Mouse (Mus musculus) midbrain, embryonic 16.5 days (tissue): Measurements from ENCODE around the gene Rnase12. TPM values are rescaled to one million over a fixed set of nuclear protein-coding genes. Genes with fewer than 3 reads are reported as not detected.
"Not testable (repeated sequence)": the region's sequence is repeated elsewhere in the genome, so short reads cannot be mapped to it uniquely, and the experiment has no call there.

ENCODE experiments used
- ATAC-seq: fragments of 200-750 bp; cut with Nextera tagmentation; 2 replicates; pipeline ENCODE4 v1.8.0; 2017; ENCODE audit warnings: moderate TSS enrichment
- H3K27ac ChIP-seq: fragments of 300-500 bp; sonication (generic); 2 replicates; pipeline ENCODE4 v1.5.1; 2014; ENCODE audit warnings: mild to moderate bottlenecking, low read length, mixed read lengths
- H3K27me3 ChIP-seq: fragments of 300-500 bp; sonication (generic); 2 replicates; pipeline ENCODE4 v1.6.1; 2014; ENCODE audit warnings: low read depth, low read length, mixed read lengths; ENCODE audit not compliant: control insufficient read depth, insufficient read depth
- H3K36me3 ChIP-seq: fragments of 300-500 bp; sonication (generic); 2 replicates; pipeline ENCODE4 v1.6.1; 2014; ENCODE audit warnings: mild to moderate bottlenecking, low read length, moderate library complexity, mixed read lengths; ENCODE audit not compliant: control insufficient read depth, insufficient read depth
- H3K4me1 ChIP-seq: fragments of 300-500 bp; sonication (generic); 2 replicates; pipeline ENCODE4 v1.6.1; 2014; ENCODE audit warnings: mild to moderate bottlenecking, low read length, mixed read lengths; ENCODE audit not compliant: control insufficient read depth, insufficient read depth
- H3K4me2 ChIP-seq: fragments of 300-500 bp; sonication (generic); 2 replicates; pipeline ENCODE4 v1.6.1; 2014; ENCODE audit warnings: mild to moderate bottlenecking, low read length, mixed read lengths
- H3K4me3 ChIP-seq: fragments of 300-500 bp; sonication (generic); 2 replicates; pipeline ENCODE4 v1.5.1; 2014; ENCODE audit warnings: low read depth, mild to moderate bottlenecking, low read length, moderate library complexity, mixed read lengths
- H3K9ac ChIP-seq: fragments of 300-500 bp; sonication (generic); 2 replicates; pipeline ENCODE4 v1.6.1; 2014; ENCODE audit warnings: low read depth, low read length, mixed read lengths
- H3K9me3 ChIP-seq: fragments of 300-500 bp; sonication (generic); replicated peaks from 2 replicates; pipeline ENCODE4 v1.6.1; 2014; ENCODE audit warnings: mild to moderate bottlenecking, low read length, mixed read lengths; ENCODE audit not compliant: control insufficient read depth, poor library complexity, severe bottlenecking
- WGBS: fragments of 180-500 bp; shearing (Covaris S2); extraction: QIAGEN DNeasy Blood & Tissue Kit; methylation state at CpG from one replicate; pipeline ENCODE4 v1.1.7; 2014; 5-methylcytosine and 5-hydroxymethylcytosine counted together
- polyA plus RNA-seq: library from polyadenylated mRNA; unstranded; fragments of >200 nt; fragmentation: Nextera tagmentation; extraction: Ambion mirVana; gene quantifications from 2 replicates; pipeline ENCODE4 v1.2.1, GENCODE M21; 2015

Gene Rnase12
- not detected in 2 replicates for polyA plus RNA-seq

GRCm38 (mm10) chr14:51057401-51057831 lies at the start of gene Rnase12:
Rnase12 (minus strand) TSS chr14:51057661.
- 71% methylated on average over 9 of the region's 9 CpGs for WGBS
- no peaks in the 10 kb centered on the region for H3K9me3 ChIP-seq

GRCm38 (mm10) chr14:51106449-51106967 lies 49.0 kb upstream of the Rnase12 start:
- Histone ChIP-seq H3K4me3 (no peak overlapping the region), H3K36me3 (no peaks in the 10 kb centered on the region), H3K4me2 (no peak overlapping the region), H3K9ac (no peak overlapping the region), H3K4me1 (no peaks in the 10 kb centered on the region), H3K27me3 (no peaks in the 10 kb centered on the region), H3K9me3 (no peaks in the 10 kb centered on the region), H3K27ac (no peak overlapping the region)
- no peak for ATAC-seq

More at GRCm38 (mm10) chr14:51057401-51057831, at the start of gene Rnase12:
- 0 out of 2 replicates have a peak, but pooled peaks cover 4% of the 10 kb centered on the region for H3K4me1 ChIP-seq
- no peak within 1 kb of the TSS for H3K4me3 ChIP-seq
- H3K27me3 ChIP-seq, result no peaks in the 10 kb centered on the region
- no peak for ATAC-seq
- no peak within 1 kb of the TSS for H3K27ac ChIP-seq
- H3K9ac ChIP-seq, result no peak within 1 kb of the TSS
- no peaks in the 10 kb centered on the region for H3K36me3 ChIP-seq
- no peak within 1 kb of the TSS for H3K4me2 ChIP-seq

GRCm38 (mm10) chr14:51104366-51104765 lies 46.9 kb upstream of the Rnase12 start:
- no peak overlapping the region for H3K4me3 ChIP-seq
- WGBS, result 86% methylated on average over 2 of the region's 2 CpGs
- no peaks in the 10 kb centered on the region for H3K9me3 ChIP-seq
- no peak for ATAC-seq
- no peak overlapping the region for H3K9ac ChIP-seq
- H3K36me3 ChIP-seq, result no peaks in the 10 kb centered on the region
- no peaks in the 10 kb centered on the region for H3K27me3 ChIP-seq
- no peak overlapping the region for H3K27ac ChIP-seq
- H3K4me1 ChIP-seq, result no peaks in the 10 kb centered on the region
- H3K4me2 ChIP-seq, result no peak overlapping the region

- WGBS, result 60% methylated on average over 3 of the region's 3 CpGs
- ATAC-seq, result peak; percentile 37; the same call in 1 of the 2 replicates
These were observed 45.8 kb upstream of the Rnase12 start for GRCm38 (mm10) chr14:51103217-51103616.

GRCm38 (mm10) chr14:51101284-51101683 lies 43.8 kb upstream of the Rnase12 start:
- Histone ChIP-seq H3K27ac (no peak overlapping the region), H3K4me1 (no peaks in the 10 kb centered on the region), H3K36me3 (no peaks in the 10 kb centered on the region), H3K4me3 (no peak overlapping the region), H3K4me2 (no peak overlapping the region), H3K27me3 (no peaks in the 10 kb centered on the region), H3K9ac (no peak overlapping the region), H3K9me3 (no peaks in the 10 kb centered on the region)
- ATAC-seq, result no peak
- 78% methylated on average over 9 of the region's 9 CpGs for WGBS

More at GRCm38 (mm10) chr14:51103217-51103616, 45.8 kb upstream of the Rnase12 start:
- Histone ChIP-seq H3K27ac (no peak overlapping the region), H3K36me3 (no peaks in the 10 kb centered on the region), H3K4me3 (no peak overlapping the region), H3K4me1 (no peaks in the 10 kb centered on the region), H3K4me2 (no peak overlapping the region), H3K9me3 (no peaks in the 10 kb centered on the region), H3K27me3 (no peaks in the 10 kb centered on the region), H3K9ac (no peak overlapping the region)

- Histone ChIP-seq H3K36me3 (no peaks in the 10 kb centered on the region), H3K27ac (no peak overlapping the region), H3K27me3 (no peaks in the 10 kb centered on the region), H3K4me3 (no peak overlapping the region), H3K4me1 (no peaks in the 10 kb centered on the region), H3K9me3 (no peaks in the 10 kb centered on the region), H3K4me2 (no peak overlapping the region), H3K9ac (no peak overlapping the region)
- ATAC-seq, result no peak
- 96% methylated on average over 11 of the region's 11 CpGs for WGBS
These were observed 41.5 kb upstream of the Rnase12 start for GRCm38 (mm10) chr14:51098921-51099320.

GRCm38 (mm10) chr14:51098300-51098699 lies 40.8 kb upstream of the Rnase12 start:
- H3K4me3 ChIP-seq, H3K36me3 ChIP-seq, H3K4me2 ChIP-seq, H3K27me3 ChIP-seq, H3K4me1 ChIP-seq, H3K27ac ChIP-seq, H3K9me3 ChIP-seq, H3K9ac ChIP-seq: not testable (repeated sequence)
- WGBS, result 30% methylated on average over 1 of the region's 1 CpGs
- ATAC-seq, result peak; percentile 66

GRCm38 (mm10) chr14:51095736-51096524 lies 38.5 kb upstream of the Rnase12 start:
- H3K36me3 ChIP-seq, result no peaks in the 10 kb centered on the region
- no peaks in the 10 kb centered on the region for H3K9me3 ChIP-seq
- no peak overlapping the region for H3K27ac ChIP-seq
- H3K4me3 ChIP-seq, result no peak overlapping the region
- peaks cover 6% of the 10 kb centered on the region; the same call in 1 of the 2 replicates for H3K4me1 ChIP-seq
- H3K27me3 ChIP-seq, result no peaks in the 10 kb centered on the region
- H3K4me2 ChIP-seq, result no peak overlapping the region
- ATAC-seq, result no peak
- H3K9ac ChIP-seq, result no peak overlapping the region
- WGBS, result 75% methylated on average over 9 of the region's 9 CpGs

GRCm38 (mm10) chr14:51094921-51095320 lies 37.5 kb upstream of the Rnase12 start:
- WGBS, result 73% methylated on average over 9 of the region's 9 CpGs
- Histone ChIP-seq H3K4me1 (peaks cover 6% of the 10 kb centered on the region; the same call in 1 of the 2 replicates), H3K4me2 (no peak overlapping the region), H3K27me3 (no peaks in the 10 kb centered on the region), H3K9me3 (no peaks in the 10 kb centered on the region), H3K4me3 (no peak overlapping the region), H3K9ac (no peak overlapping the region), H3K36me3 (no peaks in the 10 kb centered on the region), H3K27ac (no peak overlapping the region)
- no peak for ATAC-seq
